Mouse (Mus musculus) intestine, postnatal 0 days (tissue): ENCODE measurements around the gene Kcnma1. TPM values are rescaled to one million over a fixed set of nuclear protein-coding genes. Genes with fewer than 3 reads are reported as not detected.

Source experiments
- ATAC-seq: fragments of 200-750 bp; cut with Nextera tagmentation; 2 replicates; pipeline ENCODE4 v1.8.0; 2017; ENCODE audit warnings: mild to moderate bottlenecking, moderate TSS enrichment, moderate library complexity
- H3K27ac ChIP-seq: fragments of 300-500 bp; sonication (generic); 2 replicates; pipeline ENCODE4 v1.5.1; 2014; ENCODE audit warnings: mild to moderate bottlenecking, low read depth, low read length, moderate library complexity
- H3K27me3 ChIP-seq: fragments of 300-500 bp; sonication (generic); replicated peaks from 2 replicates; pipeline ENCODE4 v1.6.1; 2014; ENCODE audit warnings: low read length, mixed read lengths; ENCODE audit not compliant: control insufficient read depth, insufficient read depth
- H3K36me3 ChIP-seq: fragments of 300-500 bp; sonication (generic); 2 replicates; pipeline ENCODE4 v1.6.1; 2014; ENCODE audit warnings: mild to moderate bottlenecking, moderate library complexity; ENCODE audit not compliant: control insufficient read depth, insufficient read depth
- H3K4me1 ChIP-seq: fragments of 300-500 bp; sonication (generic); replicated peaks from 2 replicates; pipeline ENCODE4 v1.6.1; 2014; ENCODE audit warnings: antibody characterized with exemption, low read length, mixed read lengths; ENCODE audit not compliant: control insufficient read depth, insufficient read depth
- H3K4me2 ChIP-seq: fragments of 300-500 bp; sonication (generic); replicated peaks from 2 replicates; pipeline ENCODE4 v1.6.1; 2014; ENCODE audit warnings: low read depth, mild to moderate bottlenecking, moderate library complexity
- H3K4me3 ChIP-seq: fragments of 300-500 bp; sonication (generic); 2 replicates; pipeline ENCODE4 v1.5.1; 2014; ENCODE audit warnings: low read depth, low read length
- H3K9ac ChIP-seq: fragments of 300-500 bp; sonication (generic); 2 replicates; pipeline ENCODE4 v1.6.1; 2014; ENCODE audit warnings: mild to moderate bottlenecking, low read depth, low read length
- H3K9me3 ChIP-seq: fragments of 300-500 bp; sonication (generic); 2 replicates; pipeline ENCODE4 v1.6.1; 2016; ENCODE audit warnings: mixed run types; ENCODE audit not compliant: control insufficient read depth
- CTCF ChIP-seq: sonication (generic); IDR thresholded peaks from 2 replicates; pipeline ENCODE4 v1.5.1; 2016; ENCODE audit warnings: low read depth, mild to moderate bottlenecking, control low read depth, antibody characterized with exemption, moderate library complexity
- WGBS: fragments of 180-500 bp; shearing (Covaris S2); extraction: QIAGEN DNeasy Blood & Tissue Kit; methylation state at CpG from one replicate; pipeline ENCODE4 v1.1.7; 2014; 5-methylcytosine and 5-hydroxymethylcytosine counted together
- polyA plus RNA-seq: library from polyadenylated mRNA; unstranded; fragments of >200 nt; fragmentation: Nextera tagmentation; extraction: Ambion mirVana; gene quantifications from 2 replicates; pipeline ENCODE4 v1.2.1, GENCODE M21; 2015

Gene Kcnma1
- polyA plus RNA-seq, 1 experiment from 2014 or later = 6.7 TPM

DNA sequence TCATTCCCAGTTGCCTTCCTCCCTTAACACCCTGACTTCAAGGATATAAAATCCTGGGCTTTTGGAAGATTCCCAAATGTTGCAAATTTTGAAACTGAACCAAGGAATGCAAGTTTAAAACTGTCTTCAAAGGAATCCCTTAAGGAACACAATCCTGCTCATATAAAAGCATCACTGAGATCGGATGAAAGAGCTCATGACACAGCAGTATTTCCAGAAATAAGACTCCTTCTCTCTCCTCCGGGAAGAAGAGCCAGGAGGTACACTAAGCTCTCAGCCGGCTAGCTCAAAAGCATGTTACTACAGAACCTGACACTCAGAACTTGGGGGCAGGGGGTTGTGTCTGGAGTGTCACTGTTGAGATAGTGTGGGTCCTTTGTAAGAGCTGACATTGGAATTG, 325.8 kb downstream of the Kcnma1 start:
- Histone ChIP-seq H3K36me3 (no peaks in the 10 kb centered on the region), H3K27ac (no peak overlapping the region), H3K4me3 (no peak overlapping the region), H3K4me2 (no peak overlapping the region), H3K9ac (no peak overlapping the region), H3K4me1 (no peaks in the 10 kb centered on the region), H3K27me3 (no peaks in the 10 kb centered on the region), H3K9me3 (no peaks in the 10 kb centered on the region)
- 70% methylated on average over 3 of the region's 3 CpGs for WGBS
- no peak for ATAC-seq
- no peak for TF ChIP-seq CTCF

DNA sequence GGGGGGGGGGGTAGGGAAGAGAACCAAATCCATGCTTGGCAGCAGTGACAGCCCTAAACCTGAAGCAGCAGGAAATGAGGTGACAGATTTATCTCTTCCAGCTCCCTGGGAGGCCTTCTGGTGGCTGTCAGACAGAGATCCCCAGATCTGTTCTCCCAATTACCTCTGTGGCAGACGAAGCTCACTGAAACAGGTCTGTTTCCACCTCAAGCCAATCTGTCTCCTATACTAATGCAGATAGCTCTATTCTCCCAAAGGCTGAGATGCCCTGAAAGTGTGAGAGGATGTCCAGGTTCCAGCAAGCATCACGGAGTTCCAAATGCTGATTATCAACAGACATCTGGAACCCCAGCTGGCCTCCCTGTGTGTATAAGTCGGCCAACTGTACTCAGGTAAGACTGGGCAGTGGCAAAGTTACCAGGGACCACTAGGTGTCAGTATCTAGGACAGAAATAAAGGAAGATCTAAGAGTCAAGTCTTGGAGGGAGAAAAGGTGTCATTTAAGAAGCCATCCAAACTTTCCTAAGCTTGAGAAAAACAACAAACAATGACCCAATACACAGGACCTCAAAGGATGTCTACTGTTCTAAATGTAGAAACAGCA, 329.7 kb downstream of the Kcnma1 start:
- H3K36me3 ChIP-seq = no peaks in the 10 kb centered on the region
- peak; percentile 55 for TF ChIP-seq CTCF
- WGBS = 43% methylated on average over 3 of the region's 3 CpGs
- no peak overlapping the region for H3K4me2 ChIP-seq
- no peak overlapping the region for H3K9ac ChIP-seq
- H3K9me3 ChIP-seq = no peaks in the 10 kb centered on the region
- no peak for ATAC-seq
- no peaks in the 10 kb centered on the region for H3K27me3 ChIP-seq
- no peaks in the 10 kb centered on the region for H3K4me1 ChIP-seq
- no peak overlapping the region for H3K27ac ChIP-seq
- no peak overlapping the region for H3K4me3 ChIP-seq

GRCm38 (mm10) chr14:23682758-23683157, 331.5 kb downstream of the Kcnma1 start:
- H3K27ac ChIP-seq = no peak overlapping the region
- H3K4me3 ChIP-seq = no peak overlapping the region
- no peak for ATAC-seq
- H3K9me3 ChIP-seq = no peaks in the 10 kb centered on the region
- H3K36me3 ChIP-seq = no peaks in the 10 kb centered on the region
- H3K9ac ChIP-seq = no peak overlapping the region
- no peaks in the 10 kb centered on the region for H3K4me1 ChIP-seq
- H3K27me3 ChIP-seq = no peaks in the 10 kb centered on the region
- TF ChIP-seq CTCF = no peak
- H3K4me2 ChIP-seq = no peak overlapping the region
- 70% methylated on average over 4 of the region's 4 CpGs for WGBS

DNA sequence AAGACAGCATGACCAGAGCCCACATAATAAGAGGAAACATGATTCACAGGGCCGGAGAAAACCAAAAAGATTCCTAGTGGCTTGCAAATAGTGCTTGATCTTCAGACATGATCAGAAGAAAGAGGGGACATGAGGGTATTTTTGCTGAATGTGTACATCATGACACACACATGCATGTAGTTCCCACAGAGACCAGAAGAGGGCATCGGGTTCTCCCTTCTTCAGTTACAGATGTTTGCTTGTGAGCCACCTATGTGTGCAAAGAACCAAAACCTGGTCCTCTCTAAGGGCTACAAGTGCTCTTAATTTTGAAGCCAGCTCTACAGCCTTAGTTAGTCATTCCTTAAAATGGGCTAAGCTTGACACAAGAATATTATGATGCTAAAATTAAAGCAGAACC, 334.9 kb downstream of the Kcnma1 start:
- no peaks in the 10 kb centered on the region for H3K27me3 ChIP-seq
- TF ChIP-seq CTCF = peak; percentile 62
- H3K4me2 ChIP-seq = no peak overlapping the region
- no peak overlapping the region for H3K9ac ChIP-seq
- no peaks in the 10 kb centered on the region for H3K9me3 ChIP-seq
- H3K27ac ChIP-seq = no peak overlapping the region
- 74% methylated on average over 2 of the region's 2 CpGs for WGBS
- H3K4me1 ChIP-seq = no peaks in the 10 kb centered on the region
- no peak overlapping the region for H3K4me3 ChIP-seq
- H3K36me3 ChIP-seq = no peaks in the 10 kb centered on the region
- no peak for ATAC-seq

DNA sequence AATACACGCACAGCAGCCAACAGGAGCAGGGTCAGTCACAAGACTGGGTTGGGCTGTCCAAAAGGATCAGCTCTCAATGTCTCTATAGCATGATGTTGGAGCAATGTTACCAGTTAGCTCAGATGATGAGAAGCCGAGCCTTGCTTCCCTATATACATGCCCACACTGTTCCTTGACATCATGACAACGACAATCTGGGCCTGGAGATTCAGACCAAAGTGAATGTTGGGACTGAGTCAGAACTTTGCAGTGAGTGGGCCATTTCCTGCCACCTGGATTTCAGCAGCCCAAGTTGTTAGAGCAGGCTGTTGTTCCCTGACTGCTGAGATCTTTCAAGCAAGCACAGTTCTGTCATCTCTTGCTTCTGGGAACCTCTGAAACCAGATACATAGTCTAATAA, 347.9 kb downstream of the Kcnma1 start:
- H3K4me3 ChIP-seq = no peak overlapping the region

DNA sequence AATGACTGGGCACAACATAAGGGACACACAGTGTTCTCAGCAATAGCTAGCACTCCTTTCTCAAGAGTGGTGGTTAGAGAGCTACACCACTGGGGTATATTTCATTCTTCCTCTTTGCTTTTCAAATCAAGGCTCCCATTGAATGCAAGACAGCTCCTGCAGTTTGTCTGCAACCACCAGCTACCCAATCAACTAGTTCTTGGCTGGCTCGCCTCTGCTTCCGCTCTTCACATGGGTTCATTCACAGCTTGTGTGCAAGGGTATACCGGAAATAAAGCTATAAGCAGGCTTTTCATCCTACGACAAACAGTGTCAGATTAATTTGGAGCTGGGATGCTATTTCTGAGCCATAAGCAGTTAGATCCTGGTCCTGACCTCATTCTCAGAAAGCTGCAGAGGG, 362.6 kb downstream of the Kcnma1 start:
- no peak overlapping the region for H3K9ac ChIP-seq
- ATAC-seq = no peak
- H3K9me3 ChIP-seq = no peaks in the 10 kb centered on the region
- no peaks in the 10 kb centered on the region for H3K27me3 ChIP-seq
- H3K27ac ChIP-seq = no peak overlapping the region
- H3K4me3 ChIP-seq = no peak overlapping the region
- TF ChIP-seq CTCF = no peak
- no peaks in the 10 kb centered on the region for H3K4me1 ChIP-seq
- no peak overlapping the region for H3K4me2 ChIP-seq
- no peaks in the 10 kb centered on the region for H3K36me3 ChIP-seq
- WGBS = 79% methylated on average over 4 of the region's 4 CpGs

More for the DNA sequence above, 347.9 kb downstream of the Kcnma1 start:
- no peak for ATAC-seq
- TF ChIP-seq CTCF = no peak
- H3K9ac ChIP-seq = no peak overlapping the region
- H3K27me3 ChIP-seq = no peaks in the 10 kb centered on the region
- no peak overlapping the region for H3K27ac ChIP-seq
- no peak overlapping the region for H3K4me2 ChIP-seq
- no peaks in the 10 kb centered on the region for H3K4me1 ChIP-seq
- no peaks in the 10 kb centered on the region for H3K36me3 ChIP-seq
- 87% methylated on average over 3 of the region's 3 CpGs for WGBS
- no peaks in the 10 kb centered on the region for H3K9me3 ChIP-seq

GRCm38 (mm10) chr14:23650126-23650525, 364.2 kb downstream of the Kcnma1 start:
- Histone ChIP-seq H3K4me1 (no peaks in the 10 kb centered on the region), H3K9me3 (no peaks in the 10 kb centered on the region), H3K4me3 (no peak overlapping the region), H3K27me3 (no peaks in the 10 kb centered on the region), H3K27ac (no peak overlapping the region), H3K9ac (no peak overlapping the region), H3K4me2 (no peak overlapping the region), H3K36me3 (no peaks in the 10 kb centered on the region)
- TF ChIP-seq CTCF = no peak
- no peak for ATAC-seq
- 80% methylated on average over 3 of the region's 3 CpGs for WGBS
